Comparison of ENCODE assay signal across 16 mouse cellular contexts in the genomic region with DNA sequence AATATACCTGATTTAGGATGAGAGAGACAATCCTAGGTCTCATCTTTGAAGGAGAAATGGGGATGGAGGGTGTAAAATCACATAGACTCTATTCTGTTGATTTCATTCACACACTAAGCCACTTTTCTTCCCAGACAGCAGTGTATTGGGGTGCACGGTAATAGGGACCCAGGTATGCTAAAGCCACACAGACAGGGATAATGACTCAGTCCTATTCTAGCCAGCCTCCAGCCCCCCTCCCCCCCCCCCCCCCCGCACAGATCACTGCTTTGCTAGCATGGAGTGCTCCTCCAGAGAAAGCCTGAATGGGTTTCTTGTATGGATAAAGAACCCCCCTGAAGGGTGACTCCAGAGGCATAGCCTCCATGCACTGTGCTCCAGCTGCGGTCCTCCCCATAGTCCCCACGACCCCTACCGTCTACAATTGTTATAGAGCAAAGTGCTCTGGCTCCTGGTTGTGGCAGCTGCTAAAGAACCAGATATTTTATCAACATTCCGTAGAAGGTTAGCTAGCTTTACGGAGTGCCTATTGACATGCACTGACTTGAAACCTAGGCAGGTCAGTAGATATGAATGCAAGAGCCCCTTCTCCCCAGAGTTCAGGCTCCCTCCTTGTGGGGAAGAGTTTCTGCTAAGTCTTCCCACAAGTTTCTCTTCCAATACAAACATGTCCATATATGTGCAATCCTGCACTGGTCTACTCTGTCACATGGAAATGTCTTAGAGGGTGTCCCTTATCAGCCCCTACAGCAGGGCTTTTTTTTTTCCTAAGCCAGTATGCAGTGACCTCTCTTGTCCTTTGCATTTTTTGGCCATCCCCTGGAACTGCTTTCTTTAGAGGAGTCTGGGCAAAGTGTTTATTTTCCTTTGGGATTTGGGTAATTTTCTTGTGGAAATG. TPM values are rescaled to one million over a fixed set of nuclear protein-coding genes. Genes with fewer than 3 reads are reported as not detected.
DNase-seq lines count a peak whose midpoint lies in the region; ATAC-seq and TF ChIP-seq lines count a peak whose summit lies in the region.
"Had no signal": no experiment of that assay in that cellular context is flagged by ENCODE, and none has a peak within 500 bp of the region (broad histone marks: within the 10 kb centered on the region; RNA-seq: fewer than 3 reads in every experiment).

No protein-coding gene starts in this region.

- H3K4me1 ChIP-seq in hindbrain, embryonic 10.5 days (replicated peaks) = 0 out of 2 replicates have a peak, but pooled peaks cover 7% of the 10 kb centered on the region
- H3K4me1 ChIP-seq in hindbrain, embryonic 14.5 days (replicated peaks; ENCODE audit: control insufficient read depth, insufficient read depth, low read length) = no peaks in the 10 kb centered on the region
- H3K4me1 ChIP-seq in lung, embryonic 16.5 days (replicated peaks; ENCODE audit: control insufficient read depth, insufficient read depth, low read length) = 0 out of 2 replicates have a peak, but pooled peaks cover 3% of the 10 kb centered on the region
- H3K4me1 ChIP-seq in lung, adult 2 months (ENCODE audit: control insufficient read depth, insufficient read depth, low read length) = no peaks in the 10 kb centered on the region; the same call in 1 of the 2 replicates
- H3K4me1 ChIP-seq in embryonic facial prominence, embryonic 10.5 days = peaks cover 20% of the 10 kb centered on the region
- peaks cover 7% of the 10 kb centered on the region; the same call in 1 of the 2 replicates for H3K4me1 ChIP-seq in heart, postnatal 0 days (ENCODE audit: control insufficient read depth, insufficient read depth)
- no peaks in the 10 kb centered on the region for H3K4me1 ChIP-seq in intestine, postnatal 0 days (replicated peaks; ENCODE audit: control insufficient read depth, insufficient read depth, low read length)
- H3K4me1 ChIP-seq: limb, embryonic 12.5 days had no signal

- H3K36me3 ChIP-seq in hindbrain, embryonic 10.5 days = no peaks in the 10 kb centered on the region
- H3K36me3 ChIP-seq in hindbrain, embryonic 14.5 days (replicated peaks; ENCODE audit: control insufficient read depth, insufficient read depth) = no peaks in the 10 kb centered on the region
- no peaks in the 10 kb centered on the region for H3K36me3 ChIP-seq in lung, embryonic 16.5 days (ENCODE audit: control insufficient read depth, insufficient read depth, low read length)
- no peaks in the 10 kb centered on the region for H3K36me3 ChIP-seq in embryonic facial prominence, embryonic 10.5 days (replicated peaks)
- H3K36me3 ChIP-seq in heart, postnatal 0 days (replicated peaks; ENCODE audit: control insufficient read depth, insufficient read depth, low read length) = no peaks in the 10 kb centered on the region
- H3K36me3 ChIP-seq in intestine, postnatal 0 days (ENCODE audit: control insufficient read depth, insufficient read depth) = no peaks in the 10 kb centered on the region
- H3K36me3 ChIP-seq: limb, embryonic 12.5 days; midbrain, embryonic 10.5 days had no signal

- ATAC-seq in hindbrain, embryonic 14.5 days (ENCODE audit: low FRiP score) = no peak
- ATAC-seq in lung, embryonic 16.5 days (ENCODE audit: low read depth) = peak; percentile 90
- ATAC-seq in heart, postnatal 0 days (ENCODE audit: insufficient read depth, low read depth) = peak; percentile 55
- no peak for ATAC-seq in intestine, postnatal 0 days
- ATAC-seq: forebrain, embryonic 16.5 days; inflammation-experienced regulatory T-cells, adult 6 months had no signal

- no peak for TF ChIP-seq CTCF in lung, adult 2 months (IDR thresholded peaks at IDR 0.05; ENCODE audit: insufficient read depth, low read length)
- 0 out of 2 replicates have a peak, but pooled peaks have one; percentile 12 for TF ChIP-seq CTCF in heart, postnatal 0 days (IDR thresholded peaks at IDR 0.05; ENCODE audit: low read depth)
- no peak for TF ChIP-seq CTCF in intestine, postnatal 0 days (IDR thresholded peaks at IDR 0.05; ENCODE audit: low read depth)

- 30% methylated on average over 6 of the region's 7 CpGs for WGBS in hindbrain, embryonic 10.5 days
- WGBS in hindbrain, embryonic 14.5 days = 41% methylated on average over 6 of the region's 7 CpGs
- WGBS in lung, embryonic 16.5 days = 20% methylated on average over 6 of the region's 7 CpGs
- 38% methylated on average over 7 of the region's 7 CpGs for WGBS in lung, adult 2 months
- 38% methylated on average over 6 of the region's 7 CpGs for WGBS in embryonic facial prominence, embryonic 10.5 days
- 15% methylated on average over 6 of the region's 7 CpGs for WGBS in heart, postnatal 0 days
- WGBS in intestine, postnatal 0 days = 38% methylated on average over 6 of the region's 7 CpGs

- no peak for TF ChIP-seq EP300 in heart, postnatal 0 days (IDR thresholded peaks at IDR 0.05; ENCODE audit: low read depth)

- H3K9me3 ChIP-seq in hindbrain, embryonic 10.5 days = no peaks in the 10 kb centered on the region
- H3K9me3 ChIP-seq in hindbrain, embryonic 14.5 days (ENCODE audit: control insufficient read depth, low read length) = 0 out of 2 replicates have a peak, but pooled peaks cover 6% of the 10 kb centered on the region
- no peaks in the 10 kb centered on the region for H3K9me3 ChIP-seq in lung, embryonic 16.5 days (ENCODE audit: control insufficient read depth, low read length)
- H3K9me3 ChIP-seq in embryonic facial prominence, embryonic 10.5 days = no peaks in the 10 kb centered on the region
- 0 out of 2 replicates have a peak, but pooled peaks cover 3% of the 10 kb centered on the region for H3K9me3 ChIP-seq in heart, postnatal 0 days (replicated peaks; ENCODE audit: control insufficient read depth, low read length)
- no peaks in the 10 kb centered on the region for H3K9me3 ChIP-seq in intestine, postnatal 0 days (ENCODE audit: control insufficient read depth)
- H3K9me3 ChIP-seq: limb, embryonic 12.5 days; midbrain, embryonic 10.5 days had no signal

- H3K27ac ChIP-seq in hindbrain, embryonic 10.5 days = 0 out of 2 replicates have a peak overlapping the region, but pooled peaks have one; percentile 2
- no peak overlapping the region for H3K27ac ChIP-seq in hindbrain, embryonic 14.5 days
- peak overlapping the region; percentile 51 for H3K27ac ChIP-seq in lung, embryonic 16.5 days (ENCODE audit: low read length)
- H3K27ac ChIP-seq in embryonic facial prominence, embryonic 10.5 days (replicated peaks) = peak overlapping the region; percentile 70
- peak overlapping the region; percentile 63 for H3K27ac ChIP-seq in heart, postnatal 0 days (ENCODE audit: low read depth)
- H3K27ac ChIP-seq in intestine, postnatal 0 days (ENCODE audit: low read depth, low read length) = no peak overlapping the region
- H3K27ac ChIP-seq: limb, embryonic 12.5 days; midbrain, embryonic 10.5 days had no signal

- no peak overlapping the region for H3K4me2 ChIP-seq in hindbrain, embryonic 14.5 days (replicated peaks)
- H3K4me2 ChIP-seq in lung, embryonic 16.5 days (ENCODE audit: low read depth, low read length) = no peak overlapping the region
- H3K4me2 ChIP-seq in heart, postnatal 0 days (ENCODE audit: low read depth, low read length) = no peak overlapping the region
- H3K4me2 ChIP-seq in intestine, postnatal 0 days (replicated peaks; ENCODE audit: low read depth) = no peak overlapping the region
- H3K4me2 ChIP-seq: limb, embryonic 12.5 days had no signal

- H3K27me3 ChIP-seq in hindbrain, embryonic 10.5 days (ENCODE audit: insufficient read depth, poor library complexity, severe bottlenecking) = no peaks in the 10 kb centered on the region
- H3K27me3 ChIP-seq in hindbrain, embryonic 14.5 days (ENCODE audit: control insufficient read depth, insufficient read depth, low read length) = no peaks in the 10 kb centered on the region
- H3K27me3 ChIP-seq in lung, embryonic 16.5 days (ENCODE audit: control insufficient read depth, insufficient read depth, low read depth, low read length) = no peaks in the 10 kb centered on the region
- no peaks in the 10 kb centered on the region for H3K27me3 ChIP-seq in embryonic facial prominence, embryonic 10.5 days (replicated peaks; ENCODE audit: low read depth, poor library complexity, severe bottlenecking)
- H3K27me3 ChIP-seq in heart, postnatal 0 days (ENCODE audit: control insufficient read depth, insufficient read depth, low read length) = no peaks in the 10 kb centered on the region
- no peaks in the 10 kb centered on the region for H3K27me3 ChIP-seq in intestine, postnatal 0 days (replicated peaks; ENCODE audit: control insufficient read depth, insufficient read depth, low read length)
- H3K27me3 ChIP-seq: limb, embryonic 12.5 days had no signal

- DNase-seq in hindbrain, embryonic 10.5 days (ENCODE audit: low spot score) = peak; percentile 10
- no peak for DNase-seq in hindbrain, embryonic 14.5 days (ENCODE audit: low spot score)
- DNase-seq in lung, adult 2 months = no peak
- DNase-seq in embryonic facial prominence, embryonic 10.5 days (ENCODE audit: low spot score) = peak; percentile 39
- DNase-seq in heart, postnatal 0 days (ENCODE audit: low spot score) = peak; percentile 69
- DNase-seq: adrenal gland, postnatal 25 days; cerebellum, postnatal 10 days; gastrocnemius, postnatal 14 days; lung, postnatal 10 days; right cerebral cortex, postnatal 4 days had no signal

- H3K9ac ChIP-seq in hindbrain, embryonic 14.5 days = no peak overlapping the region
- H3K9ac ChIP-seq in lung, embryonic 16.5 days (ENCODE audit: low read length) = no peak overlapping the region
- no peak overlapping the region for H3K9ac ChIP-seq in heart, postnatal 0 days (replicated peaks; ENCODE audit: low read depth, low read length)
- no peak overlapping the region for H3K9ac ChIP-seq in intestine, postnatal 0 days (ENCODE audit: low read depth, low read length)
- H3K9ac ChIP-seq: limb, embryonic 12.5 days had no signal

- TF ChIP-seq POLR2A in lung, adult 2 months (IDR thresholded peaks at IDR 0.05; ENCODE audit: borderline replicate concordance, extremely low read depth, low read depth, low read length) = no peak

- H3K4me3 ChIP-seq in hindbrain, embryonic 10.5 days = no peak overlapping the region
- no peak overlapping the region for H3K4me3 ChIP-seq in hindbrain, embryonic 14.5 days (replicated peaks; ENCODE audit: low read length)
- H3K4me3 ChIP-seq in lung, embryonic 16.5 days (ENCODE audit: low read length) = no peak overlapping the region
- H3K4me3 ChIP-seq in lung, adult 2 months (replicated peaks; ENCODE audit: extremely low read depth, low read depth, low read length) = no peak overlapping the region
- H3K4me3 ChIP-seq in embryonic facial prominence, embryonic 10.5 days = no peak overlapping the region
- no peak overlapping the region for H3K4me3 ChIP-seq in heart, postnatal 0 days (ENCODE audit: low read depth, low read length)
- no peak overlapping the region for H3K4me3 ChIP-seq in intestine, postnatal 0 days (ENCODE audit: low read depth, low read length)
- H3K4me3 ChIP-seq: limb, embryonic 12.5 days; midbrain, embryonic 10.5 days had no signal

RNA-seq across cellular contexts. Expression of a gene that starts 26.2 kb away (rescaled TPM):
- 4.7 and 6.3 TPM in 2 replicates for polyA plus RNA-seq in hindbrain, embryonic 10.5 days (2016; fragmentation: Nextera tagmentation; extraction: Ambion mirVana)
- 10.1 and 10.3 TPM in 2 replicates for polyA plus RNA-seq in hindbrain, embryonic 14.5 days (2014; fragmentation: Nextera tagmentation; extraction: Ambion mirVana)
- polyA plus RNA-seq in lung, embryonic 16.5 days (2015; fragmentation: Nextera tagmentation; extraction: Ambion mirVana) = 38.3 and 40.2 TPM in 2 replicates
- 81.8 and 82.1 TPM in 2 replicates for polyA plus RNA-seq in lung, adult 2 months (2012; rRNA removed)
- polyA plus RNA-seq in embryonic facial prominence, embryonic 10.5 days (2016; fragmentation: Nextera tagmentation; extraction: Ambion mirVana) = 5.1 and 5.6 TPM in 2 replicates
- 106 and 120 TPM in 2 replicates for total RNA-seq in heart, postnatal 0 days (2014; rRNA removed; ENCODE audit: low replicate concordance)
- polyA plus RNA-seq in heart, postnatal 0 days (2015; fragmentation: Nextera tagmentation; extraction: Ambion mirVana) = 21.1 and 21.2 TPM in 2 replicates
- 4.8 and 5.0 TPM in 2 replicates for polyA plus RNA-seq in intestine, postnatal 0 days (2015; fragmentation: Nextera tagmentation; extraction: Ambion mirVana)

Comparison
In these comparisons a context has a peak if more than half of its experiments do, and no peak if none do; other contexts are left out.
1. DNase-seq: peak in hindbrain, embryonic 10.5 days (single experiment), embryonic facial prominence, embryonic 10.5 days (single experiment) and heart, postnatal 0 days (single experiment); none in hindbrain, embryonic 14.5 days (single experiment) and lung, adult 2 months (single experiment).
2. H3K27ac ChIP-seq: peak in hindbrain, embryonic 10.5 days (single experiment), lung, embryonic 16.5 days (single experiment), embryonic facial prominence, embryonic 10.5 days (single experiment) and heart, postnatal 0 days (single experiment); none in hindbrain, embryonic 14.5 days (single experiment) and intestine, postnatal 0 days (single experiment).
3. ATAC-seq: peak in lung, embryonic 16.5 days (single experiment) and heart, postnatal 0 days (single experiment); none in hindbrain, embryonic 14.5 days (single experiment) and intestine, postnatal 0 days (single experiment).